Mouse (Mus musculus) cerebellum, adult 8-10 months (tissue): ENCODE measurements around the gene Lcn8.
"Not testable (repeated sequence)": the region's sequence is repeated elsewhere in the genome, so short reads cannot be mapped to it uniquely, and the experiment has no call there.

Experiments
- DNase-seq: peaks from one replicate; pipeline ENCODE4 v3.0.0; 2022

Lcn8 gene

DNA sequence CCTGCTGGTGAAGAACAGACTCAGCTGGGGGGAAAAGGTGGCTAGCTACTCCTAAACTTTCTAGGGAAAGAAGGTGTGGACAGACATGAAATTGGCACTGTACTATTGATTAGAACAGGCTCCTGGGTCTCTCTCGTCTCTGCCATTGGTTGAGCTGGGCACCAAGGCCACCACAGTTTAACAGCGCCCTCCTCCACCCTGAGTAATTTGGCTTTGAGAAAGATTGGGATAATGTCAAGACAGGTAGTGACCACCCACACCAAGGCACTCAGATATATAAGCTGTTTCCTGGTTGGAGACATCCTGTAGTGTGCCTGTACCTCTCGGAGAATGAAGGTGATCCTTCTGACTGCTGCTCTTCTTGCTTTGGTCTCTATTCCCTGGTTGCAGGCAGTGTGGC lies 23.6 kb downstream of the Lcn8 start, which contains the start of gene Lcn6:
Lcn6 (plus strand) TSS at position 301 of the 400 bp plus-strand sequence.
- no peak for DNase-seq

DNA sequence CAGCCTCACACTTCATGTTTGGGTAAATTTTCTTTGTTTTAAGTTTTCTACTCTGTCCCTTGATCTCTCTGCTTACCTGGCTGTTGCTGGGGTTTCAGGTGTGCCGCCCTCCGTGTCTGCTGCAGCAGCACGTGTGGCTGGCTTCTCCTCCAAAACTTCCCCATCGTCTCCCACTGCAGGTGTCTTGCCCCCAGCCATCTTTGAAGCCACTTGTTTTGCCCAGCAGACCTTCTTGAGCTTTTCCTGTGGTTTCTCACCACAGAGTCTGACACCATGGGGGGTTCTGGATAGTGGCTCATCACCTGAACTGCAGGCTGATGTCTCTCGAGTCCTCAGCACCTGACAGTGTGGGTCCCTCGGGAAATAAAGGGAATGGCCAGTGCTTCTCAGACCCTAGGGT lies 26.6 kb downstream of the Lcn8 start:
- no peak for DNase-seq

DNA sequence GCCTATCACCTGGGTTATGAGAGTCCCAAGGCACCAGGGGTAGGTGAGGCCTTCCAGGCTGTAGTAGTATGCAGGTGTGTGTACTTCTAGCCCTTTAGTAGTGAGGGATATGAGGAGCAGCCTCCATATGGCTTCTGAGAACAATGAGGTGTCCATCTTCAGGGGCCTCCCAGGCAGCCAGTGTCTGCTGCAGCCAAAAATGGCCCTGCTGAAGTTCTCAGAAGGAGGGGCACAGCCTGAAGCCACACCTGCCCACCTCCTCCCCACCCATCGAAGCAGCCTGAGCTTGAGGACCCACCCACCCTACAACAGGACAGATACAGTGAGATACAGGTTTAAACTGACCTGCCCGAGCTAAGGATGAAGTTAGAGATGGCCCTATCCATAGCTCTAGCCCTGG lies 29.5 kb downstream of the Lcn8 start, which contains the start of gene Lcn10:
Lcn10 (plus strand) TSS at position 301 of the 400 bp plus-strand sequence.
- DNase-seq, result no peak

DNA sequence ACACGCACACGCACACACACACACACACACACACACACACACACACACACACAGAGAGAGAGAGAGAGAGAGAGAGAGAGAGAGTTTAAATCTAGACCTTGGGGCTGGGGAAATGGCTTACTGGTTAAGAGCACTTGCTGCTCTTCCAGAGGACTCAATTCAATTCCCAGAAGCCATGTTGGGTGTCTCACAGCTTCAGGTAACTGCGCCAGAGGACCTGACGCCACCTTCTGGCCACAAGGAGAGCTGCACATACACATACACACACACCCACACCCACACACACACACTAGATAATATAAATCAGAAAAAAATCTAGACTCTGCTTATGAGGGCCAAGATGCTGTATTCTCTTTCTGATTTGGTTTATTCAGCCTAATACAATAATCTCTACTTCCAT lies 34.0 kb downstream of the Lcn8 start:
- DNase-seq, result no peak

DNA sequence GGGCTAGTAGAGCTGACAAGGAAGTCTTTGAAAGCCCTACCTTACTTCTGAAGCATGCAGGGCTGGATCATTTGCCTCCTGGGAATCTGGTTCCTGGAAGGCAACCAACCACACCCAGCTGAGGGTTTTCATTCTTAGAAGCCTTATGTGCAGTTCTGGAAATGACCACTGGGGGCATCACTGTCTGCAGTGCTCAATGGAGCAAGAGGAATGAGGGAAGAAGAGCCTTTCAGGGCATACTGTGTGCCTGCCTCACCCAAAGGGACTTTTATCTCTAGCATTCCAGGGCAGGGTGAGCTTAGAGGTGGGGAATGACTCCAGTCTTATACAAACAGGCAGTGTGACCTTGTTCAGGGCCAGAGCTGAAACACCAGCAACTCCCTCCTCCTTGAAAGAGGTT lies 41.7 kb downstream of the Lcn8 start:
- peak; percentile 57 for DNase-seq

DNA sequence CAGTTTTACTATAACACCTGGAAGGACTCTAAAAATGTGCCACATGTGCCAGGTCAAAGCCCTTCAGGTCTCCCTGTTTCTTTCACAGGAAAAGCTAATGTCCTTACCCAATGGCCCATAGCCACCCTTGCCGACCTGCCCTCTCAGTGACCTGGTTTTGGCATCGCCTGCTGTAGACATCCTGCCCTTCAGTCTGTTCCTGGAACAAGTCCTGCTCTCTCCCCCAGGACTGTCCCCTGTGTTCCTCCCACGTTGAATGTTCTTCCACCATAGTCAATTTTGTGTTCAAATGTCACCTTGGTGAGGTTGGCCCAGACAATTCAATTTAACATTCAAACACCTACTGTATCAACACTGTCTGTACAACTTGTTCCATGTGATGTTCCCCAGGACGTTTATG lies 44.0 kb downstream of the Lcn8 start:
- no peak for DNase-seq

DNA sequence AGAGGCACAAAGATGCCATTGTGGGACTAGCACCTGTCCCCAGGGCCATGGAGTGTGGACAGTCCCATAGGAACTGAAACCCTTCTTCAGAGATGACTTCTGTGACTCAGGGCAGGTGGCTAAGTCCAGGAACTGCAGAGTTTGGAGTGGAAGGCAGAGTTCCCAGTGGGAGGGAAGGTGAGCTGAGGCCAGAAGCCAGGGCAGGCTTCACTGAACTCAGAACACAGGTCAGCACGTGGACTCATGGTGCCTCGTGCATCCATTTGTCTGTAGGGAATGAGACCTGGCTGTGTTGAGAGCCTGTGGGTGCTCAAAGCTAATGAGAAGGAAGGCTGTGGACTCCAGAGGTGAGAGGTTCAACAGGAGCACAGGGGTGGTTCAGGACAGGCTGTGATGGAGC lies 45.8 kb downstream of the Lcn8 start:
- no peak for DNase-seq

DNA sequence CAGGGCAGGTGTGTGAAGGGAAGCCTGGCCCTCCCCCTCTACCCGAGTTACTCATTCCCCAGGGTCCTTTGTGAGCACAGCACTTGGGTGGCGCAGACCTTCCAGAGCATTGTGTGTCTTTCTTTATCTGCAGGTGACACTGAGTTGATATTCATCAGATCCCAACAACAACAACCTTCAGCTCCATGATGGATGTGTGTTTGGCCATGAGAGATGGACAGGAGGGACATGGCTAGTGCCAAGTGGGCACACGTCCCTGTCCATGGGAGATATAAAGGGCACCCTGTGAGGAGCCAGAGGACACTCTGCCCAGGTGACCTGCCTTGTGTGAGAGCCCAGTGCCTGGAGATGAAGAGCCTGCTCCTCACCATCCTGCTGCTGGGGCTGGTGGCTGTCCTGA lies 46.8 kb downstream of the Lcn8 start, which contains the start of gene Obp2a:
Obp2a (plus strand) TSS at position 301 of the 400 bp plus-strand sequence.
- DNase-seq, result not testable (repeated sequence)

DNA sequence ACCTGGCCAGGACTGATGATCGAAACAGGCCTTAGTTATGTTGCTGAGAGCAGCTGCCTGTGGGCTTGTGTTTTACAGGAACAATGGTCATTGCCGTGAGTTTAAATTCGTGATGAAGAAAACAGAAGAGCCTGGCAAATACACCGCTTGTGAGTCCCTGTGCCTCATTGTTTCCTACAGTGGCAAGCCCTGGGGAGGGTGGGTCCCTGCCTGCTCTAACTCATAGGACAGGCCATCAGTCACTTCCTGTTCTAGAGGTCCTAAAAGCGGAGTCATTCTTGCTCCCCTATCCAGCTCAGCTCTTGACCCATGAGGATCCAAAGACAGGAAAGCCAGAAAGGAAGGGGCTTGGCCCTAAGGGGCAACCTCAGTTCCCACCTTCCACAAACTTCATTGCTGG lies 48.1 kb downstream of the Lcn8 start:
- DNase-seq, result no peak

DNA sequence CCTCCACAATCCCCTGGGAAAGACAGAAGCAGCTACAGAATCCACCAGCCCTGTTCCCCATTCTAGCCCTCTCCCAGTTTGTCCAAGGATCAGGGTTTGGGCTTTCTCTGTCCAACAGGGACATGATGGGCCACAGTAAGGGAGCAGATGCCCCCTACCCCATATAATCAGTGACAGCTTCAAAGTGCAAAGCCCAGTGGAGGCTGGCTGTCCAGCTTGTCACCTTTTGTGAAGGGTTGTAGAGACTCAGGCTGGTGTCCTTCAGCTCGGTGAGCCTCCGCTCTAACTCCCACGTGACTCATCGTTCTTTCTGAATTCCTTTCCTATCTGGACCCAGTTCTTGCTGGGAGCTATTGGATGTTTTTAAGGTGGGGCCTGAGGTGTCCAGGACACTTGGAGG lies 50.8 kb downstream of the Lcn8 start:
- DNase-seq, result no peak
